Mouse (Mus musculus) hindbrain, embryonic 13.5 days (tissue): ENCODE results near the gene Fam98b. TPM values are rescaled to one million over a fixed set of nuclear protein-coding genes. Genes with fewer than 3 reads are reported as not detected.

Experiments
- ATAC-seq: fragments of 200-750 bp; cut with Nextera tagmentation; 2 replicates; pipeline ENCODE4 v1.8.0; 2017; ENCODE audit warnings: moderate TSS enrichment; ENCODE audit not compliant: low FRiP score
- H3K27ac ChIP-seq: fragments of 300-500 bp; sonication (generic); 2 replicates; pipeline ENCODE4 v1.5.1; 2015; ENCODE audit warnings: inconsistent platforms, mild to moderate bottlenecking, moderate library complexity
- H3K27me3 ChIP-seq: fragments of 300-500 bp; sonication (generic); 2 replicates; pipeline ENCODE4 v1.6.1; 2015; ENCODE audit warnings: mild to moderate bottlenecking, inconsistent platforms
- H3K36me3 ChIP-seq: fragments of 300-500 bp; sonication (generic); 2 replicates; pipeline ENCODE4 v1.6.1; 2015; ENCODE audit warnings: mild to moderate bottlenecking, inconsistent platforms
- H3K4me1 ChIP-seq: fragments of 300-500 bp; sonication (generic); replicated peaks from 2 replicates; pipeline ENCODE4 v1.6.1; 2015; ENCODE audit warnings: inconsistent platforms
- H3K4me2 ChIP-seq: fragments of 300-500 bp; sonication (generic); 2 replicates; pipeline ENCODE4 v1.6.1; 2015; ENCODE audit warnings: inconsistent platforms, mild to moderate bottlenecking, moderate library complexity
- H3K4me3 ChIP-seq: fragments of 300-500 bp; sonication (generic); 2 replicates; pipeline ENCODE4 v1.5.1; 2015; ENCODE audit warnings: mild to moderate bottlenecking, inconsistent platforms
- H3K9ac ChIP-seq: fragments of 300-500 bp; sonication (generic); 2 replicates; pipeline ENCODE4 v1.6.1; 2015; ENCODE audit warnings: mild to moderate bottlenecking, inconsistent platforms
- H3K9me3 ChIP-seq: fragments of 300-500 bp; sonication (generic); 2 replicates; pipeline ENCODE4 v1.6.1; 2016; ENCODE audit warnings: inconsistent platforms
- WGBS: fragments of 180-500 bp; shearing (Covaris S2); methylation state at CpG from one replicate; pipeline ENCODE4 v1.1.7; 2015; 5-methylcytosine and 5-hydroxymethylcytosine counted together
- polyA plus RNA-seq: library from polyadenylated mRNA; unstranded; fragments of >200 nt; fragmentation: Nextera tagmentation; extraction: Ambion mirVana; gene quantifications from 2 replicates; pipeline ENCODE4 v1.2.1, GENCODE M21; 2015

Gene Fam98b
- polyA plus RNA-seq, 1 experiment from 2014 or later, result 17.7 TPM

GRCm38 (mm10) chr2:117231257-117231656 is 18.3 kb upstream of the Fam98b start:
- H3K4me3 ChIP-seq, result no peak overlapping the region
- H3K36me3 ChIP-seq, result no peaks in the 10 kb centered on the region
- H3K9me3 ChIP-seq, result no peaks in the 10 kb centered on the region
- 0 out of 2 replicates have a peak overlapping the region, but pooled peaks have one; percentile 4 for H3K4me2 ChIP-seq
- 5% methylated on average over 13 of the region's 13 CpGs for WGBS
- H3K9ac ChIP-seq, result no peak overlapping the region
- peak; percentile 85 for ATAC-seq
- peaks cover 7% of the 10 kb centered on the region; the same call in 1 of the 2 replicates for H3K27me3 ChIP-seq
- peaks cover 11% of the 10 kb centered on the region for H3K4me1 ChIP-seq
- H3K27ac ChIP-seq, result no peak overlapping the region

GRCm38 (mm10) chr2:117241953-117242352 is 7.6 kb upstream of the Fam98b start:
- Histone ChIP-seq H3K27ac (no peak overlapping the region), H3K4me1 (no peaks in the 10 kb centered on the region), H3K4me3 (no peak overlapping the region), H3K27me3 (peaks cover 12% of the 10 kb centered on the region; the same call in 1 of the 2 replicates), H3K9ac (no peak overlapping the region), H3K36me3 (no peaks in the 10 kb centered on the region), H3K9me3 (no peaks in the 10 kb centered on the region), H3K4me2 (no peak overlapping the region)
- 77% methylated on average over 4 of the region's 4 CpGs for WGBS
- ATAC-seq, result no peak

- no peaks in the 10 kb centered on the region for H3K36me3 ChIP-seq
- peak overlapping the region; percentile 93 for H3K27ac ChIP-seq
- H3K4me1 ChIP-seq, result peaks cover 17% of the 10 kb centered on the region
- H3K9ac ChIP-seq, result peak overlapping the region; percentile 93
- H3K4me2 ChIP-seq, result peak overlapping the region; percentile 64
- peak; percentile 82 for ATAC-seq
- H3K27me3 ChIP-seq, result no peaks in the 10 kb centered on the region
- WGBS, result under 1% methylated on average over 24 of the region's 24 CpGs
- no peaks in the 10 kb centered on the region for H3K9me3 ChIP-seq
- peak overlapping the region; percentile 88 for H3K4me3 ChIP-seq
Measured at GRCm38 (mm10) chr2:117250001-117250510, 517 bp downstream of the Fam98b start.

GRCm38 (mm10) chr2:117255415-117255814 is 5.9 kb downstream of the Fam98b start:
- Histone ChIP-seq H3K27ac (no peak overlapping the region), H3K4me3 (no peak overlapping the region)

GRCm38 (mm10) chr2:117257617-117258016 is 8.1 kb downstream of the Fam98b start:
- H3K27me3 ChIP-seq, result no peaks in the 10 kb centered on the region
- no peak overlapping the region for H3K4me2 ChIP-seq
- ATAC-seq, result no peak
- H3K4me3 ChIP-seq, result no peak overlapping the region
- H3K9ac ChIP-seq, result no peak overlapping the region
- H3K9me3 ChIP-seq, result no peaks in the 10 kb centered on the region
- no peak overlapping the region for H3K27ac ChIP-seq
- H3K36me3 ChIP-seq, result peaks cover 18% of the 10 kb centered on the region
- no peaks in the 10 kb centered on the region; the same call in 1 of the 2 replicates for H3K4me1 ChIP-seq
- 84% methylated on average over 1 of the region's 1 CpGs for WGBS

More at GRCm38 (mm10) chr2:117255415-117255814, 5.9 kb downstream of the Fam98b start:
- H3K27me3 ChIP-seq, result no peaks in the 10 kb centered on the region
- no peaks in the 10 kb centered on the region for H3K9me3 ChIP-seq
- peaks cover 10% of the 10 kb centered on the region; the same call in 1 of the 2 replicates for H3K36me3 ChIP-seq
- no peak for ATAC-seq
- H3K9ac ChIP-seq, result no peak overlapping the region
- 89% methylated on average over 2 of the region's 2 CpGs for WGBS
- no peak overlapping the region for H3K4me2 ChIP-seq
- peaks cover 14% of the 10 kb centered on the region for H3K4me1 ChIP-seq

- WGBS, result 93% methylated on average over 5 of the region's 5 CpGs
- Histone ChIP-seq H3K9me3 (no peaks in the 10 kb centered on the region), H3K4me1 (no peaks in the 10 kb centered on the region), H3K27me3 (no peaks in the 10 kb centered on the region), H3K4me3 (no peak overlapping the region), H3K36me3 (peaks cover 36% of the 10 kb centered on the region), H3K4me2 (no peak overlapping the region), H3K27ac (no peak overlapping the region), H3K9ac (no peak overlapping the region)
- ATAC-seq, result no peak
Measured at GRCm38 (mm10) chr2:117262184-117262583, 12.6 kb downstream of the Fam98b start.

- no peak for ATAC-seq
- 71% methylated on average over 11 of the region's 11 CpGs for WGBS
- no peak overlapping the region for H3K9ac ChIP-seq
- no peak overlapping the region for H3K4me2 ChIP-seq
- peaks cover 45% of the 10 kb centered on the region for H3K36me3 ChIP-seq
- no peaks in the 10 kb centered on the region for H3K27me3 ChIP-seq
- H3K27ac ChIP-seq, result no peak overlapping the region
- no peaks in the 10 kb centered on the region for H3K9me3 ChIP-seq
- no peaks in the 10 kb centered on the region for H3K4me1 ChIP-seq
- no peak overlapping the region for H3K4me3 ChIP-seq
Measured at GRCm38 (mm10) chr2:117263786-117264408, 14.4 kb downstream of the Fam98b start.

- Histone ChIP-seq H3K27me3 (no peaks in the 10 kb centered on the region), H3K9ac (no peak overlapping the region), H3K9me3 (no peaks in the 10 kb centered on the region), H3K4me2 (no peak overlapping the region), H3K36me3 (no peaks in the 10 kb centered on the region), H3K27ac (no peak overlapping the region), H3K4me3 (no peak overlapping the region), H3K4me1 (no peaks in the 10 kb centered on the region)
- ATAC-seq, result no peak
- 90% methylated on average over 7 of the region's 7 CpGs for WGBS
Measured at GRCm38 (mm10) chr2:117288291-117288690, 38.8 kb downstream of the Fam98b start.

GRCm38 (mm10) chr2:117299596-117300448 is 50.3 kb downstream of the Fam98b start:
- no peak for ATAC-seq
- Histone ChIP-seq H3K27ac (no peak overlapping the region), H3K4me1 (no peaks in the 10 kb centered on the region), H3K36me3 (no peaks in the 10 kb centered on the region), H3K27me3 (no peaks in the 10 kb centered on the region), H3K9ac (no peak overlapping the region), H3K9me3 (no peaks in the 10 kb centered on the region), H3K4me2 (no peak overlapping the region), H3K4me3 (no peak overlapping the region)
- WGBS, result 87% methylated on average over 16 of the region's 16 CpGs

GRCm38 (mm10) chr2:117303391-117304350 is 54.1 kb downstream of the Fam98b start:
- no peak for ATAC-seq
- WGBS, result 93% methylated on average over 12 of the region's 12 CpGs
- Histone ChIP-seq H3K36me3 (no peaks in the 10 kb centered on the region), H3K27me3 (no peaks in the 10 kb centered on the region), H3K27ac (no peak overlapping the region), H3K4me3 (no peak overlapping the region), H3K4me2 (no peak overlapping the region), H3K9me3 (no peaks in the 10 kb centered on the region), H3K9ac (no peak overlapping the region), H3K4me1 (no peaks in the 10 kb centered on the region)

- no peak overlapping the region for H3K4me3 ChIP-seq
- H3K27ac ChIP-seq, result no peak overlapping the region
- no peak for ATAC-seq
- H3K27me3 ChIP-seq, result no peaks in the 10 kb centered on the region
- H3K4me2 ChIP-seq, result no peak overlapping the region
- H3K9me3 ChIP-seq, result no peaks in the 10 kb centered on the region
- 92% methylated on average over 5 of the region's 5 CpGs for WGBS
- no peaks in the 10 kb centered on the region for H3K36me3 ChIP-seq
- no peaks in the 10 kb centered on the region for H3K4me1 ChIP-seq
- H3K9ac ChIP-seq, result no peak overlapping the region
Measured at GRCm38 (mm10) chr2:117304941-117305340, 55.4 kb downstream of the Fam98b start.
